Mouse (Mus musculus) spleen, postnatal 0 days (tissue): ENCODE data around the gene Lamp5. TPM values are rescaled to one million over a fixed set of nuclear protein-coding genes. Genes with fewer than 3 reads are reported as not detected.

Experiments used
- polyA plus RNA-seq: library from polyadenylated mRNA; unstranded; fragments of >200 nt; fragmentation: Nextera tagmentation; extraction: Ambion mirVana; gene quantifications from 2 replicates; pipeline ENCODE4 v1.2.1, GENCODE M21; 2015

Lamp5 gene
- 0.17 TPM in 1 of 2 replicates, not detected in the other for polyA plus RNA-seq

DNA sequence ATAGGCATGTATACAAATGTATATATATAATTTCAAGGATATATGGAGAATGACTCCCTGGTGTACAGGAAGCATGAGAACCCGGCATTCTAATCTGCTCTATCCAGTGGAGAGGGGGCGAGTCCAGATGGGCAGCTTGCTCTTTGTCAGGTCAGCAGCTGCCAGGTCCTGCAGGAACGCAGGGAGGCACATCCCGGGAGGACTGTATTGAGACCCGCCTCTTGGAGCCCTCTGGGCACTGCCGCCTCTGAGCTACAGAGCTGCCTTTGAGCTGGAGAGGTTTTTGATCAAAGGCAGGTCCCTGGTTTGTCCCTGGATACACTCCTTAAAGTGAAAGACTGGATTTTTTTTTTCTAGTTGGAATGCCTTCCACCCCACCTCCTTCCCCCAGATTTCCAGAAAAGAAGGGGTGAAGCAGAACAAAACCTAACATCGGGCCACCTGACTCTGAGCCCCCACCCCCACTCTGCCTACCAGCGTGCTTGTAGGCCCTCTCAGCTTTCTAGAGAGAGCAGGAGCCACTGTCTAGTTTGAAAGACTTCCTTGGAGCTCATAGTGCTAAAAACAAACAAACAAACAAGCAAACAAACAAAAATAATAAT, at the start of gene Lamp5:
Gene Lamp5 (plus strand): TSS at position 552 of the 602 bp plus-strand sequence.

